ENCODE assay signal across 27 mouse cellular contexts in the genomic region with DNA sequence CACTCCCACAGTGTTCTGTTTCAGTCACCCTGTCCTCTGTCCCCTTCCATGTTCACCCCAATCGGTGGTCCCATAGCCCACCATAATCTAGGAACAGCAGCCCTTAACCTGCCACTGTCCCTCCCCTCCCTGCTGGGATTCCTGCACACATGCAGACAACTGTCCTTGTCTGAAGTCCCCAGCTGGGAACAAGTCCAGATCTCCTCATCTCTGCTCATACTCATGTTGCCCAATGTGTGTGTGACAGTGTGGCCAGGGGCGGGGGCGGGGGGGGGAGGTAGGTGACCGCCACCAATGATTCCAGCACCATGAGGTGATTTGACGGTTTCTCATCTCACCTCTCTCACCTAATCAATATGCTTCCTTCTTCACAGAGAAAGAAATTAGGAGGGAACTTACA. TPM values are rescaled to one million over a fixed set of nuclear protein-coding genes. Genes with fewer than 3 reads are reported as not detected.
A peak's percentile ranks its signal among the peaks of the same experiment; 100 is the strongest.
DNase-seq lines count a peak whose midpoint lies in the region; ATAC-seq lines count a peak whose summit lies in the region.
"Had no signal": no experiment of that assay in that cellular context is flagged by ENCODE, and none has a peak within 500 bp of the region (broad histone marks: within the 10 kb centered on the region; RNA-seq: fewer than 3 reads in every experiment).

No protein-coding gene starts in this region.

- H3K36me3 ChIP-seq in embryonic facial prominence, embryonic 15.5 days = no peaks in the 10 kb centered on the region
- H3K36me3 ChIP-seq in embryonic facial prominence, embryonic 10.5 days (replicated peaks) = no peaks in the 10 kb centered on the region
- H3K36me3 ChIP-seq in liver, embryonic 16.5 days (ENCODE audit: control insufficient read depth, insufficient read depth) = no peaks in the 10 kb centered on the region
- H3K36me3 ChIP-seq in liver, embryonic 12.5 days = no peaks in the 10 kb centered on the region
- H3K36me3 ChIP-seq in stomach, embryonic 15.5 days = no peaks in the 10 kb centered on the region
- H3K36me3 ChIP-seq: embryonic facial prominence, embryonic 13.5 days; forebrain, embryonic 10.5 days; G1E; heart, embryonic 10.5 days; heart, embryonic 13.5 days had no signal

- no peaks in the 10 kb centered on the region for H3K9me3 ChIP-seq in embryonic facial prominence, embryonic 15.5 days (replicated peaks)
- 0 out of 2 replicates have a peak, but pooled peaks cover 5% of the 10 kb centered on the region for H3K9me3 ChIP-seq in embryonic facial prominence, embryonic 10.5 days
- H3K9me3 ChIP-seq in liver, embryonic 16.5 days (replicated peaks; ENCODE audit: control insufficient read depth, low read length) = no peaks in the 10 kb centered on the region
- H3K9me3 ChIP-seq in liver, embryonic 12.5 days (replicated peaks) = no peaks in the 10 kb centered on the region
- H3K9me3 ChIP-seq in stomach, embryonic 15.5 days = no peaks in the 10 kb centered on the region
- H3K9me3 ChIP-seq: embryonic facial prominence, embryonic 13.5 days; forebrain, embryonic 13.5 days; G1E; heart, embryonic 10.5 days; heart, embryonic 13.5 days had no signal

- whole genome bisulfite sequencing in embryonic facial prominence, embryonic 15.5 days = 83% methylated on average over 5 of the region's 5 CpGs
- 91% methylated on average over 5 of the region's 5 CpGs for WGBS in embryonic facial prominence, embryonic 10.5 days
- 65% methylated on average over 5 of the region's 5 CpGs for WGBS in liver, embryonic 16.5 days (ENCODE audit: insufficient replicate concordance)
- 73% methylated on average over 5 of the region's 5 CpGs for WGBS in liver, embryonic 12.5 days (ENCODE audit: insufficient replicate concordance)
- 89% methylated on average over 5 of the region's 5 CpGs for WGBS in stomach, embryonic 15.5 days

- H3K9ac ChIP-seq in embryonic facial prominence, embryonic 15.5 days = no peak overlapping the region
- H3K9ac ChIP-seq in liver, embryonic 16.5 days (ENCODE audit: low read depth, low read length) = no peak overlapping the region
- no peak overlapping the region for H3K9ac ChIP-seq in liver, embryonic 12.5 days
- H3K9ac ChIP-seq in stomach, embryonic 15.5 days = no peak overlapping the region
- H3K9ac ChIP-seq: embryonic facial prominence, embryonic 13.5 days; forebrain, embryonic 13.5 days; heart, embryonic 13.5 days; hindbrain, embryonic 14.5 days had no signal

- no peak overlapping the region for H3K27ac ChIP-seq in embryonic facial prominence, embryonic 15.5 days (replicated peaks)
- H3K27ac ChIP-seq in embryonic facial prominence, embryonic 10.5 days (replicated peaks) = no peak overlapping the region
- no peak overlapping the region for H3K27ac ChIP-seq in liver, embryonic 16.5 days (ENCODE audit: low read length)
- no peak overlapping the region for H3K27ac ChIP-seq in liver, embryonic 12.5 days
- peak overlapping the region; percentile 84 for H3K27ac ChIP-seq in stomach, embryonic 15.5 days
- H3K27ac ChIP-seq: forebrain, embryonic 10.5 days; forebrain, embryonic 13.5 days; heart, adult 2 months; heart, embryonic 10.5 days; heart, embryonic 13.5 days; hindbrain, embryonic 14.5 days had no signal

- H3K4me1 ChIP-seq in embryonic facial prominence, embryonic 15.5 days = peaks cover 27% of the 10 kb centered on the region
- peaks cover 19% of the 10 kb centered on the region for H3K4me1 ChIP-seq in embryonic facial prominence, embryonic 10.5 days
- no peaks in the 10 kb centered on the region; the same call in 1 of the 2 replicates for H3K4me1 ChIP-seq in liver, embryonic 16.5 days (ENCODE audit: control insufficient read depth, low read depth, low read length)
- H3K4me1 ChIP-seq in liver, embryonic 12.5 days = no peaks in the 10 kb centered on the region
- H3K4me1 ChIP-seq in stomach, embryonic 15.5 days = peaks cover 33% of the 10 kb centered on the region
- H3K4me1 ChIP-seq: forebrain, embryonic 13.5 days had no signal

- no peaks in the 10 kb centered on the region for H3K27me3 ChIP-seq in embryonic facial prominence, embryonic 15.5 days
- peaks cover 16% of the 10 kb centered on the region for H3K27me3 ChIP-seq in embryonic facial prominence, embryonic 10.5 days (replicated peaks; ENCODE audit: low read depth, poor library complexity, severe bottlenecking)
- H3K27me3 ChIP-seq in liver, embryonic 16.5 days (ENCODE audit: control insufficient read depth, insufficient read depth, low read depth, low read length) = no peaks in the 10 kb centered on the region
- peaks cover 26% of the 10 kb centered on the region for H3K27me3 ChIP-seq in liver, embryonic 12.5 days (replicated peaks)
- no peaks in the 10 kb centered on the region for H3K27me3 ChIP-seq in stomach, embryonic 15.5 days (replicated peaks)
- H3K27me3 ChIP-seq: embryonic facial prominence, embryonic 13.5 days; forebrain, embryonic 13.5 days; heart, embryonic 13.5 days; Patski had no signal

- DNase-seq in embryonic facial prominence, embryonic 10.5 days (ENCODE audit: low spot score) = no peak
- DNase-seq in testis, postnatal 10 days (ENCODE audit: low spot score) = no peak
- DNase-seq: adrenal gland, adult 2 months; adrenal gland, postnatal 14 days; cerebellum, adult 11 months; cerebellum, adult 2 months; cerebellum, adult 9-11 months; cerebellum, postnatal 25 days; gastrocnemius, postnatal 10 days; gastrocnemius, postnatal 36 days; heart, postnatal 14 days; heart, postnatal 4 days had no signal

- no peak overlapping the region for H3K4me3 ChIP-seq in embryonic facial prominence, embryonic 15.5 days (replicated peaks)
- no peak overlapping the region for H3K4me3 ChIP-seq in embryonic facial prominence, embryonic 10.5 days
- no peak overlapping the region for H3K4me3 ChIP-seq in liver, embryonic 16.5 days (ENCODE audit: low read depth, low read length)
- H3K4me3 ChIP-seq in liver, embryonic 12.5 days = no peak overlapping the region
- H3K4me3 ChIP-seq in stomach, embryonic 15.5 days (replicated peaks) = no peak overlapping the region
- H3K4me3 ChIP-seq: embryonic facial prominence, embryonic 13.5 days; forebrain, embryonic 10.5 days; forebrain, embryonic 13.5 days; heart, adult 2 months; heart, embryonic 10.5 days; heart, embryonic 13.5 days had no signal

- ATAC-seq in embryonic facial prominence, embryonic 15.5 days (ENCODE audit: insufficient number of reproducible peaks, low FRiP score, low TSS enrichment, low read depth) = no peak
- peak; percentile 79 for ATAC-seq in liver, embryonic 16.5 days (ENCODE audit: low read depth)
- no peak for ATAC-seq in liver, embryonic 12.5 days
- no peak for ATAC-seq in stomach, embryonic 15.5 days (ENCODE audit: insufficient read depth, low FRiP score, low read depth)
- ATAC-seq in activated CD4-positive, CD25-positive, alpha-beta regulatory T cell, adult 4 months = no peak
- ATAC-seq: forebrain, embryonic 13.5 days; forebrain, embryonic 16.5 days; Patski had no signal

- peak overlapping the region; percentile 24; the same call in 1 of the 2 replicates for H3K4me2 ChIP-seq in embryonic facial prominence, embryonic 15.5 days (replicated peaks)
- H3K4me2 ChIP-seq in liver, embryonic 16.5 days (ENCODE audit: low read depth, low read length) = no peak overlapping the region
- no peak overlapping the region for H3K4me2 ChIP-seq in liver, embryonic 12.5 days
- peak overlapping the region; percentile 42 for H3K4me2 ChIP-seq in stomach, embryonic 15.5 days
- H3K4me2 ChIP-seq: forebrain, embryonic 13.5 days; heart, embryonic 13.5 days; hindbrain, embryonic 14.5 days had no signal

RNA-seq across cellular contexts. Expression of a gene that starts 17.1 kb away (rescaled TPM):
- polyA plus RNA-seq in embryonic facial prominence, embryonic 15.5 days (2015; fragmentation: Nextera tagmentation; extraction: Ambion mirVana) = 3.1 and 4.0 TPM in 2 replicates
- polyA plus RNA-seq in embryonic facial prominence, embryonic 10.5 days (2016; fragmentation: Nextera tagmentation; extraction: Ambion mirVana) = 1.4 and 1.8 TPM in 2 replicates
- polyA plus RNA-seq in liver, embryonic 16.5 days (2015; fragmentation: Nextera tagmentation; extraction: Ambion mirVana) = 2.5 and 3.0 TPM in 2 replicates
- 1.6 and 1.8 TPM in 2 replicates for polyA plus RNA-seq in liver, embryonic 12.5 days (2016; fragmentation: Nextera tagmentation; extraction: Ambion mirVana)
- 5.9 and 6.6 TPM in 2 replicates for polyA plus RNA-seq in stomach, embryonic 15.5 days (2015; fragmentation: Nextera tagmentation; extraction: Ambion mirVana)
- polyA plus RNA-seq in activated CD4-positive, CD25-positive, alpha-beta regulatory T cell, adult 4 months (2017; shearing (Covaris generic)) = 10 to 100 TPM; 12.6 to 13.3 TPM

Comparison
In these comparisons a context has a peak if more than half of its experiments do, and no peak if none do; other contexts are left out.
1. H3K4me2 ChIP-seq: peak in embryonic facial prominence, embryonic 15.5 days (single experiment) and stomach, embryonic 15.5 days (single experiment); none in liver, embryonic 16.5 days (single experiment) and liver, embryonic 12.5 days (single experiment).